Mouse (Mus musculus) liver, embryonic 14.5 days (tissue): Measurements from ENCODE around the gene Gm20219.

Experiments used
- CTCF ChIP-seq: IDR thresholded peaks from 2 replicates; pipeline ENCODE4 v1.5.1; 2016; ENCODE audit warnings: antibody characterized with exemption, low read depth, control low read depth
- EP300 ChIP-seq: IDR thresholded peaks from 2 replicates; pipeline ENCODE4 v1.6.1; 2016; ENCODE audit warnings: antibody characterized with exemption, low read depth

DNA sequence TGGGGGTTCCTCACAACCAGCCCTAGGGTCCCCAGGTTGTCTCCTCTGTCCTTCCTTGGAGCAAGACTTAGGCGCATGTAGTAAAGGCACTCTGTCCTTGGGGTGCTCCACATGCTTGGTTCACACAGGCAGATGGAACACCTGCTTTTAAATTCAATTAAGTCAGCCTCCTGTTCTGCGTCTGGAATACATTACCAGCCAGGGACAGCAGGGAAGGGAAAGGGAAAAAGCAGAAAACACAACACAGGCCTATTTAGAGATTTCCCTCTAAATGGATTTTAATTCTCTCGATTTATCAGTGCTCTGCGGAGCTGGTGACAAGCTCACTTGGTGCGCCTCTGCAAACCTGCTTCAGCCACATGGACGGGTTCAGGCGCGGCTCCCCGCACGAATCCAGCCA lies 48.8 kb downstream of the Gm20219 start:
- TF ChIP-seq CTCF (no peak), EP300 (no peak)
